Mouse (Mus musculus) megakaryocyte, embryonic 14.5 days (primary cell): Measurements from ENCODE around the gene Ascc1. TPM values are rescaled to one million over a fixed set of nuclear protein-coding genes. Genes with fewer than 3 reads are reported as not detected.
A peak's percentile ranks its signal among the peaks of the same experiment; 100 is the strongest.

ENCODE experiments used
- H3K27me3 ChIP-seq: replicated peaks from 2 replicates; pipeline ENCODE3; 2012; ENCODE audit warnings: inconsistent platforms
- H3K36me3 ChIP-seq: replicated peaks from 2 replicates; pipeline ENCODE3; 2012; ENCODE audit warnings: low read length, inconsistent platforms, mixed read lengths
- H3K4me1 ChIP-seq: 2 replicates; pipeline ENCODE4 v1.6.1; 2012; ENCODE audit warnings: inconsistent platforms
- H3K4me3 ChIP-seq: replicated peaks from 2 replicates; pipeline ENCODE3; 2012; ENCODE audit warnings: moderate library complexity, mild to moderate bottlenecking, inconsistent platforms
- H3K9me3 ChIP-seq: 2 replicates; pipeline ENCODE4 v1.6.1; 2012; ENCODE audit warnings: inconsistent platforms
- FLI1 ChIP-seq: IDR thresholded peaks from 2 replicates; pipeline ENCODE4 v1.6.1; 2012; ENCODE audit warnings: low read length, inconsistent platforms, mixed read lengths
- GATA1 ChIP-seq: IDR thresholded peaks from 3 replicates; pipeline ENCODE4 v1.6.1; 2012; ENCODE audit warnings: mixed read lengths, low read length, inconsistent platforms, borderline replicate concordance
- polyA plus RNA-seq: library from polyadenylated mRNA; stranded (reverse); fragments of >175 nt; gene quantifications from 2 replicates; pipeline ENCODE4 v1.2.3, GENCODE M21; 2012; ENCODE audit warnings: low replicate concordance; ENCODE audit not compliant: insufficient read depth

Gene Ascc1
- polyA plus RNA-seq, 1 experiment = 126 TPM

GRCm38 (mm10) chr10:59965788-59966187, 36.8 kb upstream of the Ascc1 start:
- Histone ChIP-seq H3K4me1 (peaks cover 47% of the 10 kb centered on the region), H3K4me3 (no peak overlapping the region), H3K27me3 (no peaks in the 10 kb centered on the region), H3K36me3 (peaks cover 3% of the 10 kb centered on the region), H3K9me3 (peaks cover 11% of the 10 kb centered on the region)
- TF ChIP-seq GATA1 (no peak), FLI1 (no peak)

DNA sequence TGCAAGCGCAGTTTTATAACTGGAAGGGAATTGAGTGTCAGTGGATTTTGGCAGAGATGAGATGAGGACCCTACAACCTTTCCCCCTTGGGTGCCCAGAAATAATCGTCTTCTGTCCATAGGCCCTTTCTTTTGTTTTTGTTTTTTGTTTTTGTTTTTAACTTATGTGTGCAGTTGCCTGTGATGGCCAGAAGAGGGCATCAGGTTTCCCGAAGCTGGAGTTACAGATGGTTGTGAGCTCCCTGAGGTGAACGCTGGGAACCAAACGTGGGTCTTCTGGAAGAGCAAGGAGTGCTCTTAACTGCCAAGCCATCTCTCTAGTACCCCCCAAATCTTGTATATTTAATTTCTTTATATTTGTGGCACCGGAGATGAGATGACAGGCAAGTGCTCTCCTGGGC, 35.9 kb upstream of the Ascc1 start:
- peaks cover 54% of the 10 kb centered on the region for H3K4me1 ChIP-seq
- no peak for TF ChIP-seq GATA1
- no peak for TF ChIP-seq FLI1
- no peak overlapping the region for H3K4me3 ChIP-seq
- H3K27me3 ChIP-seq = no peaks in the 10 kb centered on the region
- H3K9me3 ChIP-seq = peaks cover 11% of the 10 kb centered on the region
- H3K36me3 ChIP-seq = peaks cover 3% of the 10 kb centered on the region

DNA sequence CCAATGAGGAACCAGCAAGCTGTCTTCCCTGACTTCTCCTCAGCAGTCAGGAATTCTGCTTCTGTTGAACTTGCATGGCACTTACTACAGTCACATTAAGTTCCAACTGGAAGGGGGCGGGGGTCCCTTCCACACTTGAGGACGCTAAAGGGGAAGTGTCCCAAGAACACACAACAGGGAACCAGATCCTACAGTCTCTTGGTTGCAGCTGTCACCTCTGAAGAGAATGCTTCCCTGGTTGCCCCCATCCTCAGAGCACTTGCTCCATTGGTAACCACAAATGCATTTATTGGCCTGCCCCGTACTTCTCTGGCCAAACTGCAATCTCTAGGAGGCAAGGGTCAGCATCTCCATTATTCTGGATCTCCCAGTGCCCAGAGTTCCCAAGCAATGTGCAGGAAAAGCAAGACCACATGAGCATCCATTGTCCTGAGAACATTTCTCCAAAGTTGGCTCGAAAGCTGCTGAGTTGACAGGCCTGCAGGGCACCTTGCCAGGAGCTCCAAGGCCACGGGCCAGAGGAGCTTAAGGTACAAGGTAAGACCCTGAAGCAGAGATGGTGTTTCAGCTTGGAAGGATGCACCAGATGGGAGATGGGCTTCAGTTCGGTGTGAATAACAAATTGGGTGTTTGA, 35.2 kb upstream of the Ascc1 start:
- Histone ChIP-seq H3K36me3 (peaks cover 3% of the 10 kb centered on the region), H3K9me3 (peaks cover 11% of the 10 kb centered on the region), H3K4me3 (no peak overlapping the region), H3K4me1 (peaks cover 61% of the 10 kb centered on the region), H3K27me3 (no peaks in the 10 kb centered on the region)
- TF ChIP-seq FLI1 (no peak), GATA1 (no peak)

DNA sequence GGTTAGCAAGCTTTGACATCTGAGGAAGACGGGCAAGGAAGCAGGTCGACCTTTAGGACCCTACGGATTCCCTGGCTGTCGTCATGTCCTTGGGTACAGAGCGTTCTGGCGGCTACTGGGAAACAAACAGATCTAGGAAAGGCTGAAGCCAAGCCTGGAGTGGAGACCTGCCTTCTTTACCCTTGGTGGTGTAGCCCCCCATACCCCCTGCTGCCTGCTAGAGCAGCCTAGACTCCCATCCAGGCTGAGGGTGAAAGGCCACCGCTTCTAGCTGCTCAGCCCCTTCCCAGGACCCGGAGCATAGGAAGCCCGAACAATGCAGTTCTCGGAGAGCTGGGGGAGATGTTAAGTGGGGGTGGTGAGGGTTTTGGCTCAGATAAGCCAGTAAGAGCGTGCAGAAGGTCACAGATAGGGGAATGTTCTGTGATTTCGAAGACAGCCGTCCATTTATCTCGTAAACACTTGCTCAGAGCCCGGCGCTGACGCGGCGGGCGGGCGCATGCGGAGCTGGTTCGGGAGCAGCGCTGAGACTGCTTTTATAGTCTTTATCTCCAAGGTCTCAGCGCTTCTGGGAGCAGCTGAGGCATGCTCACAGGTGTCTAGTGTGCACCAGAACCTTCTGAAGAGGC, 32.7 kb upstream of the Ascc1 start:
- H3K27me3 ChIP-seq = no peaks in the 10 kb centered on the region
- peaks cover 68% of the 10 kb centered on the region for H3K4me1 ChIP-seq
- no peak for TF ChIP-seq FLI1
- no peak for TF ChIP-seq GATA1
- H3K9me3 ChIP-seq = peaks cover 11% of the 10 kb centered on the region
- H3K36me3 ChIP-seq = peaks cover 3% of the 10 kb centered on the region
- peak overlapping the region; percentile 92 for H3K4me3 ChIP-seq

GRCm38 (mm10) chr10:59970450-59971062, 32.0 kb upstream of the Ascc1 start:
- Histone ChIP-seq H3K4me3 (peak overlapping the region; percentile 92), H3K27me3 (no peaks in the 10 kb centered on the region), H3K36me3 (peaks cover 3% of the 10 kb centered on the region), H3K4me1 (peaks cover 67% of the 10 kb centered on the region), H3K9me3 (peaks cover 11% of the 10 kb centered on the region)
- TF ChIP-seq FLI1 = no peak
- no peak for TF ChIP-seq GATA1

- peaks cover 9% of the 10 kb centered on the region for H3K9me3 ChIP-seq
- TF ChIP-seq GATA1 (no peak), FLI1 (no peak)
- H3K4me1 ChIP-seq = peaks cover 70% of the 10 kb centered on the region
- no peaks in the 10 kb centered on the region for H3K27me3 ChIP-seq
- no peak overlapping the region for H3K4me3 ChIP-seq
- H3K36me3 ChIP-seq = peaks cover 3% of the 10 kb centered on the region
Measured at GRCm38 (mm10) chr10:59971813-59972212, 30.8 kb upstream of the Ascc1 start.

- H3K4me1 ChIP-seq = peaks cover 77% of the 10 kb centered on the region
- TF ChIP-seq FLI1 (no peak), GATA1 (no peak)
Measured at GRCm38 (mm10) chr10:59972534-59972933, 30.1 kb upstream of the Ascc1 start.

DNA sequence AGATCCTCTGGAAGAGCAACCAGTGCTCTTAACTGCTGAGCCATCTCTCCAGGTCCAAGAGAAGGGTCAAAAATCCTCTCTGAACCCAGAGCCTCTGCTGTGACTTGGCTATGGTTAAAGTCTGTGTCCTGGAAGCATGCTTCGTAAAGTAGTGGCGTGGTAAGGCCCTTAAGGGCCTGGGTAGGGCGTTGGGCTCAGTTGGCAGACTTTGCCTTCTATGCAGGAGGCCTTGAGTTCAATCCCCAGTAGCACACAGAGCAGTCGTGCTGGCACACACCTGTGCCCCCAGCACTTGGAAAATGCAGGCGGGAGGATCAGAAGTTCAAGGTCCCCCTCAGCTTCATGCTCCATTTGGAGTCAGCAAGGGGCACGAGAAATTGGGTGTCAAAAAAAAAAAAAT, 29.6 kb upstream of the Ascc1 start:
- Histone ChIP-seq H3K36me3 (no peaks in the 10 kb centered on the region), H3K4me1 (peaks cover 78% of the 10 kb centered on the region), H3K4me3 (no peak overlapping the region), H3K27me3 (no peaks in the 10 kb centered on the region), H3K9me3 (no peaks in the 10 kb centered on the region)
- TF ChIP-seq FLI1 (no peak), GATA1 (no peak)

More at GRCm38 (mm10) chr10:59972534-59972933, 30.1 kb upstream of the Ascc1 start:
- H3K4me3 ChIP-seq = no peak overlapping the region
- H3K36me3 ChIP-seq = no peaks in the 10 kb centered on the region
- H3K27me3 ChIP-seq = no peaks in the 10 kb centered on the region
- peaks cover 2% of the 10 kb centered on the region for H3K9me3 ChIP-seq

- TF ChIP-seq GATA1 (no peak), FLI1 (no peak)
- no peaks in the 10 kb centered on the region for H3K27me3 ChIP-seq
- H3K4me3 ChIP-seq = no peak overlapping the region
- H3K4me1 ChIP-seq = peaks cover 81% of the 10 kb centered on the region
- H3K9me3 ChIP-seq = no peaks in the 10 kb centered on the region
- H3K36me3 ChIP-seq = no peaks in the 10 kb centered on the region
Measured at GRCm38 (mm10) chr10:59973400-59973799, 29.2 kb upstream of the Ascc1 start.

GRCm38 (mm10) chr10:59974191-59974664, 28.4 kb upstream of the Ascc1 start:
- no peaks in the 10 kb centered on the region for H3K9me3 ChIP-seq
- TF ChIP-seq FLI1 (no peak), GATA1 (no peak)
- no peaks in the 10 kb centered on the region for H3K36me3 ChIP-seq
- no peaks in the 10 kb centered on the region for H3K27me3 ChIP-seq
- peak overlapping the region; percentile 83 for H3K4me3 ChIP-seq
- H3K4me1 ChIP-seq = peaks cover 90% of the 10 kb centered on the region
